Mouse (Mus musculus) ES-Bruce4 (cell line): ENCODE data around the gene Mgat3.

ENCODE experiments used
- CTCF ChIP-seq: IDR thresholded peaks from one replicate; pipeline ENCODE4 v1.8.1; 2011; ENCODE audit warnings: low read depth, low read length
- EP300 ChIP-seq: IDR thresholded peaks from 2 replicates; pipeline ENCODE4 v1.6.1; 2011; ENCODE audit warnings: low read depth, low read length; ENCODE audit not compliant: insufficient read depth
- POLR2A ChIP-seq: IDR thresholded peaks from one replicate; pipeline ENCODE4 v1.8.1; 2011; ENCODE audit warnings: low read length; ENCODE audit not compliant: insufficient read depth

- peak; percentile 97 for TF ChIP-seq CTCF
- TF ChIP-seq EP300, result no peak
- no peak for TF ChIP-seq POLR2A
Measured at GRCm38 (mm10) chr15:80225208-80225607, 51.7 kb downstream of the Mgat3 start.
